Mouse (Mus musculus): ENCODE measurements around the gene Ski.

DNA sequence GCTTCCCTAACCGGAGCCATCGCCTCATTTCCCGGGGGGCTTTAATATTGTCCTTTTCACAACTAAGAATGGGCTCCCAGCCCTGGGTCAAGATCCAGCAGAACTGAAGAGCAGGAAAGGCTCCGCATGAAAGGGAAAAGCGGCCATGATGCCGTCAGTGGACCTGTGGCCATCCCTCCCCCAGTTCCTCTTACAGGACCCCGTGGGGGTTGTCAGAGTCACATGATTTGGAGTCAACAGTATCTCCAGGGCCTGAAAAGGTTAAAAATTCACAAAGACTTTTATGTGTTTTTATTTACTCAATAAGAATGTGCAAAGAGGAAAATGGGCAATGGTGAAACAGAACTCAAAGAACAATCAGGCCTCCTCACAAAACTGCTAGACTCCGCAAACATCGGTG is 36.5 kb downstream of the Ski start:
- TF ChIP-seq POLR2A (IDR thresholded peaks at IDR 0.05; ENCODE audit: borderline replicate concordance, extremely low read depth, low read depth, low read length) (no peak), CTCF (IDR thresholded peaks at IDR 0.05; ENCODE audit: insufficient read depth, low read length) (no peak)

Data from lung, adult 2 months (tissue).